Mouse (Mus musculus): Measurements from ENCODE around the gene Tns1. TPM values are rescaled to one million over a fixed set of nuclear protein-coding genes. Genes with fewer than 3 reads are reported as not detected.

Tns1 gene
- polyA plus RNA-seq, 1 experiment from 2014 or later: 65.4 TPM

- Histone ChIP-seq H3K9me3 (replicated peaks; ENCODE audit: low read length) (no peaks in the 10 kb centered on the region), H3K4me2 (ENCODE audit: low read length) (no peak overlapping the region), H3K36me3 (ENCODE audit: insufficient read depth, low read length) (no peaks in the 10 kb centered on the region), H3K9ac (ENCODE audit: low read depth, low read length) (no peak overlapping the region), H3K27me3 (ENCODE audit: insufficient read depth, low read length) (no peaks in the 10 kb centered on the region), H3K4me1 (replicated peaks; ENCODE audit: insufficient read depth, low read length) (no peaks in the 10 kb centered on the region), H3K4me3 (replicated peaks; ENCODE audit: low read depth, low read length) (no peak overlapping the region), H3K27ac (no peak overlapping the region)
- TF ChIP-seq CTCF (IDR thresholded peaks at IDR 0.05; ENCODE audit: low read depth): no peak
- DNase-seq (ENCODE audit: low spot score) (no peak), ATAC-seq (replicated peaks; ENCODE audit: low FRiP score, low read depth) (no peak)
- WGBS: 82% methylated on average over 14 of the region's 14 CpGs
These were observed 32.2 kb upstream of the Tns1 start for GRCm38 (mm10) chr1:74156381-74156910.

GRCm38 (mm10) chr1:74155435-74156012 lies 31.3 kb upstream of the Tns1 start:
- H3K27ac ChIP-seq: no peak overlapping the region
- H3K4me3 ChIP-seq (replicated peaks; ENCODE audit: low read depth, low read length): no peak overlapping the region
- H3K4me2 ChIP-seq (ENCODE audit: low read length): no peak overlapping the region
- no peaks in the 10 kb centered on the region for H3K36me3 ChIP-seq (ENCODE audit: insufficient read depth, low read length)
- H3K9ac ChIP-seq (ENCODE audit: low read depth, low read length): no peak overlapping the region
- no peaks in the 10 kb centered on the region for H3K9me3 ChIP-seq (replicated peaks; ENCODE audit: low read length)
- H3K4me1 ChIP-seq (replicated peaks; ENCODE audit: insufficient read depth, low read length): no peaks in the 10 kb centered on the region
- no peak for DNase-seq (ENCODE audit: low spot score)
- 84% methylated on average over 6 of the region's 6 CpGs for WGBS
- TF ChIP-seq CTCF (IDR thresholded peaks at IDR 0.05; ENCODE audit: low read depth): no peak
- ATAC-seq (replicated peaks; ENCODE audit: low FRiP score, low read depth): no peak
- H3K27me3 ChIP-seq (ENCODE audit: insufficient read depth, low read length): no peaks in the 10 kb centered on the region

DNA sequence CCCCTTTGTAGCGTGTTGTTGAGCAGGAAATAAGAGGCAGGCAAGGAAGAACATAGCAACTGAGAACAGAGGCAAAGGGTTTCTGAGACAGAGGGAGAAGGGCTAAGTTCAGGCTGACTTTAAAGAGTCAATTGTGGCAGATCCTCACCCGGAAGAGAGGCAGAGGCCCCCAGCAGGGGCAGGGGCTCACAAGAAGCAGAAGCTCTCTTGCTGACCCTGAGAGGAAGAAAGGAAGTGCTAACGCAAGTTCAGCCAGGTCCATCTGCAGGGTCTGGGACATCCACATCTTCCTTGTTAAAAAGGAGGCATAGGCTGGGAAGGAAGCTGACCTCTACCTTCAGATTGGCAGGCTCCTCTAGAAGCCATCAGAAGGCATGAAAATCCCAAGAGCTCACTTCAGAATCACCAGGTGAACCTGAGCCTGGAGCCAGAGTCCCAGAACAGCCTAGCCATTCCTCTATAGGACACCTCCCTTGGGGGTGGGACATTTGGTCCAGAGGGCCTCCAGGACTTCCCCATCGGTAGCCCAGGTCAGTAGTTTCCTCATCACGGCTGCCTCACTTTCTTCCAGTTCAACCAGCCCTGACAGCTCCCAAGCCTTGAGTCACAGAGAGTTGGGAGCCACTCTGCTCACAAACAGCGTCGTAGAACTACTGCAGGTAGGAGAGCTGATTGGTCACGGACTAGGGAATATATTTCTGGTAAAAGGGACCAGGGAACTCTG lies 29.4 kb upstream of the Tns1 start, which contains the start of gene Cxcr2:
TSS of gene Cxcr2 (plus strand) at position 529 of the 724 bp plus-strand sequence.
- WGBS: 67% methylated on average over 8 of the region's 8 CpGs
- ATAC-seq (replicated peaks; ENCODE audit: low FRiP score, low read depth) (no peak), DNase-seq (ENCODE audit: low spot score) (no peak)
- Histone ChIP-seq H3K4me2 (ENCODE audit: low read length) (no peak within 1 kb of the TSS), H3K4me3 (replicated peaks; ENCODE audit: low read depth, low read length) (no peak within 1 kb of the TSS), H3K27me3 (ENCODE audit: insufficient read depth, low read length) (no peaks in the 10 kb centered on the region), H3K9me3 (replicated peaks; ENCODE audit: low read length) (no peaks in the 10 kb centered on the region), H3K9ac (ENCODE audit: low read depth, low read length) (no peak within 1 kb of the TSS), H3K36me3 (ENCODE audit: insufficient read depth, low read length) (no peaks in the 10 kb centered on the region), H3K27ac (no peak within 1 kb of the TSS), H3K4me1 (replicated peaks; ENCODE audit: insufficient read depth, low read length) (no peaks in the 10 kb centered on the region)
- no peak for TF ChIP-seq CTCF (IDR thresholded peaks at IDR 0.05; ENCODE audit: low read depth)

GRCm38 (mm10) chr1:74151091-74151490 lies 26.8 kb upstream of the Tns1 start:
- H3K27ac ChIP-seq: no peak overlapping the region
- no peak overlapping the region for H3K4me3 ChIP-seq (replicated peaks; ENCODE audit: low read depth, low read length)
- no peaks in the 10 kb centered on the region for H3K27me3 ChIP-seq (ENCODE audit: insufficient read depth, low read length)
- H3K9me3 ChIP-seq (replicated peaks; ENCODE audit: low read length): no peaks in the 10 kb centered on the region
- 69% methylated on average over 3 of the region's 3 CpGs for WGBS
- TF ChIP-seq CTCF (IDR thresholded peaks at IDR 0.05; ENCODE audit: low read depth): no peak
- H3K36me3 ChIP-seq (ENCODE audit: insufficient read depth, low read length): no peaks in the 10 kb centered on the region
- no peak for ATAC-seq (replicated peaks; ENCODE audit: low FRiP score, low read depth)
- H3K9ac ChIP-seq (ENCODE audit: low read depth, low read length): no peak overlapping the region
- H3K4me2 ChIP-seq (ENCODE audit: low read length): no peak overlapping the region
- no peak for DNase-seq (ENCODE audit: low spot score)
- H3K4me1 ChIP-seq (replicated peaks; ENCODE audit: insufficient read depth, low read length): no peaks in the 10 kb centered on the region

- no peak overlapping the region for H3K27ac ChIP-seq
- no peaks in the 10 kb centered on the region for H3K27me3 ChIP-seq (ENCODE audit: insufficient read depth, low read length)
- H3K9me3 ChIP-seq (replicated peaks; ENCODE audit: low read length): no peaks in the 10 kb centered on the region
- ATAC-seq (replicated peaks; ENCODE audit: low FRiP score, low read depth) (no peak), DNase-seq (ENCODE audit: low spot score) (no peak)
- H3K4me2 ChIP-seq (ENCODE audit: low read length): no peak overlapping the region
- H3K4me3 ChIP-seq (replicated peaks; ENCODE audit: low read depth, low read length): no peak overlapping the region
- H3K36me3 ChIP-seq (ENCODE audit: insufficient read depth, low read length): no peaks in the 10 kb centered on the region
- H3K4me1 ChIP-seq (replicated peaks; ENCODE audit: insufficient read depth, low read length): no peaks in the 10 kb centered on the region
- TF ChIP-seq CTCF (IDR thresholded peaks at IDR 0.05; ENCODE audit: low read depth): no peak
- WGBS: 89% methylated on average over 3 of the region's 3 CpGs
- no peak overlapping the region for H3K9ac ChIP-seq (ENCODE audit: low read depth, low read length)
These were observed 25.9 kb upstream of the Tns1 start for GRCm38 (mm10) chr1:74150101-74150500.

DNA sequence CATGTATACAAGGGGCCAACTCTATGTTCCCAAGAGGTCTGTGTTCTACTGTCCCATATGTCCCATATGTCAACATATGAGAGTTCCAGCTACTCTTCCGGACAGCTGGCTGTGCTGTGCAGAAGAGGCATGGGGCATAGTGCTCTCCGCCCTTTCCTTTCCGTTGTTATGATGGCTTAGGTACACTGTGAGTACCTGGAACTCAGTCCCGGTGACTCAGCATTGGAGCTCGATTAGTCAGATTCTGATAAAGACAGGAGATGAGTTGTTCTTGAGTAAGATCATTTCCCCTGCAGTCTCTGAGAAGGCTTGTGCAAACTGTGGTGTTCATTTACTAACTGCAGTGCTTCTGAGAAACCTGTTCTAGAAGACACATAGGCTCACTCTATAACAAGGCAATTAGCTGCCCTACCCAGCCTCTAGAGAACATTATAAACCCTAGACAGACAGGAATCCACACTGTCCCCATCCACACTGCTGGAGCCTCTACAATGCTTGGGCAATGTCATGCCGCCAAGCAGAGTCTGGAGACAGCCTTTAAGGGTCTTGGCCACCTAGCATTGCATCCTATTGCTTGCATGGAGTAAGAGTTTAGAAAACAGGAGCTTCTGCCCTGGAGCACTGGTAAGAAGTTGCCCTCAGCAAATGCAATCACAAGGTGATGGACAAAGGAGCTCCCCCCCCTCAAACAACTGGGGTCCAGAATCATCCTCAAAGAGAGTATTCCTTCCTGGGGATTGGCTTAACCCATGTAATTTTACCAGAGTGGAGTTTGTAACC lies 25.0 kb upstream of the Tns1 start:
- DNase-seq (ENCODE audit: low spot score): no peak
- H3K36me3 ChIP-seq (ENCODE audit: insufficient read depth, low read length): no peaks in the 10 kb centered on the region
- ATAC-seq (replicated peaks; ENCODE audit: low FRiP score, low read depth): no peak

More for the DNA sequence above, 25.0 kb upstream of the Tns1 start:
- no peak for TF ChIP-seq CTCF (IDR thresholded peaks at IDR 0.05; ENCODE audit: low read depth)
- WGBS: 88% methylated on average over 6 of the region's 6 CpGs
- no peak overlapping the region for H3K4me2 ChIP-seq (ENCODE audit: low read length)
- H3K4me3 ChIP-seq (replicated peaks; ENCODE audit: low read depth, low read length): no peak overlapping the region
- H3K27me3 ChIP-seq (ENCODE audit: insufficient read depth, low read length): no peaks in the 10 kb centered on the region
- H3K27ac ChIP-seq: no peak overlapping the region
- no peak overlapping the region for H3K9ac ChIP-seq (ENCODE audit: low read depth, low read length)
- H3K4me1 ChIP-seq (replicated peaks; ENCODE audit: insufficient read depth, low read length): no peaks in the 10 kb centered on the region
- H3K9me3 ChIP-seq (replicated peaks; ENCODE audit: low read length): no peaks in the 10 kb centered on the region

All from kidney, postnatal 0 days (tissue).